ENCODE assay signal across 8 mouse cellular contexts in the genomic region with DNA sequence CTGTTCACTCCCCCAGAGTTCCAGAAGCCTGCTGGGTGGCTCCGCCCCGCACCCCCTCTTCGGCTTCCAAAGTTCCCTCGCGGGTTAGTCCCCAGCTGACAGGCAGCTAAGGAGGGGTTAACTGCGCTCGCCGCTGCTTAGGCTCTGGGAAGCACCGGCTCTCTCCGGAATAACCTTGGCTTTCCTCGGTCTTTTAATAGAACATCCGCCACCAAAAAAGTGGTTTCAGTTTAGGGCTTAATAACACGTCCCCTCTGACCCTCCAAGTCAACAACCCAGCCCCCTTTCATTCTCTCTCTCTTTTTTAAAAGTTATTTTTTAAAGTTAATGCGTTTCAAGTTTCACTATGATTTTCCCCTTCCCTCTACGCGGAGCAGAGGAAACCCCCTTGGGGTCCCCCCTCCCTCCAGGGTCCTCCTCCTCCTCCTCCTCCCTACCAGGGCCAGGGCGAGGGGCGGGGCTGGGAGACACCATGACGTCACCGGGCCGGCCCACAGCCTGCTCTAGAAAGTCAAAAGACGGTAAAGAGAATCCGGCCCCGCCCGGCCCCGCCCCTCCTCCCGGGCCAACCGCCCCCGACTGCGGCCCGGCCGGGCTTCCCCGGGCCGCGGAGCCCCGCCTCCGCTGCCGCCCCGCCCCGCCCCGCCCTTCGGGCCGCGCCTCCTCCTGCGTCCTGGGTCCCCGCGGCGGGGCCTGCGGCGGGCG. TPM values are rescaled to one million over a fixed set of nuclear protein-coding genes. Genes with fewer than 3 reads are reported as not detected.
DNase-seq lines count a peak whose midpoint lies in the region; ATAC-seq and TF ChIP-seq lines count a peak whose summit lies in the region.

No protein-coding gene starts in this region.

- H3K9me3 ChIP-seq in hindbrain, postnatal 0 days (ENCODE audit: low read length): no peaks in the 10 kb centered on the region

- TF ChIP-seq CTCF in gastrocnemius, adult 2 months (IDR thresholded peaks at IDR 0.05): no peak
- no peak for TF ChIP-seq CTCF in hindbrain, postnatal 0 days (IDR thresholded peaks at IDR 0.05; ENCODE audit: low read depth)
- TF ChIP-seq CTCF in left cerebral cortex, adult 2 months (IDR thresholded peaks at IDR 0.05): no peak

- peaks cover 1% of the 10 kb centered on the region; the same call in 1 of the 2 replicates for H3K36me3 ChIP-seq in hindbrain, postnatal 0 days (ENCODE audit: insufficient read depth, low read length)
- H3K36me3 ChIP-seq in macrophage (ENCODE audit: inconsistent target): peaks cover 11% of the 10 kb centered on the region; the same call in 1 of the 2 replicates

- peak overlapping the region; percentile 97 for H3K4me3 ChIP-seq in gastrocnemius, adult 2 months
- H3K4me3 ChIP-seq in hindbrain, postnatal 0 days (ENCODE audit: low read length): peak overlapping the region; percentile 92
- peak overlapping the region; percentile 54 for H3K4me3 ChIP-seq in left cerebral cortex, adult 2 months
- H3K4me3 ChIP-seq in macrophage (ENCODE audit: inconsistent target): peak overlapping the region; percentile 62

- peak; percentile 100 for DNase-seq in gastrocnemius, adult 2 months
- DNase-seq in hindbrain, postnatal 0 days (ENCODE audit: low spot score): peak; percentile 97
- peak; percentile 90 to 92 for DNase-seq in left cerebral cortex, adult 2 months (ENCODE audit: extremely low spot score in 1 of 2, low spot score in 2 of 2)
- peak; percentile 94 for DNase-seq in retina, postnatal 7 days (ENCODE audit: low read depth, low spot score)
- peak; percentile 94 to 98 for DNase-seq in urinary bladder, adult 18-20 months (ENCODE audit: low spot score in 2 of 2)

- WGBS in hindbrain, postnatal 0 days: 0% methylated on average over 25 of the region's 51 CpGs
- under 1% methylated on average over 21 of the region's 51 CpGs for WGBS in macrophage (ENCODE audit: missing documents)

- H3K79me2 ChIP-seq in macrophage (ENCODE audit: inconsistent target): peaks cover 20% of the 10 kb centered on the region; the same call in 1 of the 2 replicates

- H3K27me3 ChIP-seq in hindbrain, postnatal 0 days (ENCODE audit: insufficient read depth, low read length): no peaks in the 10 kb centered on the region

- peak; percentile 58 for ATAC-seq in activated CD4-positive, CD25-positive, alpha-beta regulatory T cell, adult 4 months
- ATAC-seq in common myeloid progenitor, adult 5-6 weeks (replicated peaks; ENCODE audit: low read depth, poor library complexity, severe bottlenecking): peak; percentile 72
- peak; percentile 91 for ATAC-seq in hindbrain, postnatal 0 days

- peak overlapping the region; percentile 93 for H3K4me2 ChIP-seq in hindbrain, postnatal 0 days (ENCODE audit: low read depth, low read length)

- peak overlapping the region; percentile 87 for H3K9ac ChIP-seq in hindbrain, postnatal 0 days (replicated peaks; ENCODE audit: low read length)

- H3K27ac ChIP-seq in gastrocnemius, adult 2 months: peak overlapping the region; percentile 96
- H3K27ac ChIP-seq in hindbrain, postnatal 0 days: peak overlapping the region; percentile 96
- peak overlapping the region; percentile 89 for H3K27ac ChIP-seq in left cerebral cortex, adult 2 months
- H3K27ac ChIP-seq in macrophage: peak overlapping the region; percentile 80

- no peaks in the 10 kb centered on the region; the same call in 1 of the 2 replicates for H3K4me1 ChIP-seq in hindbrain, postnatal 0 days (ENCODE audit: insufficient read depth, low read length)

- intact Hi-C loops in gastrocnemius, adult 2 months (cut with DNase I): loop anchor here (5.0 kb wide), 3 partner anchors 51 to 404 kb away; no protein-coding TSS in a partner anchor
- intact Hi-C loops in left cerebral cortex, adult 2 months (cut with DNase I): loop anchor here (1.0 to 10.0 kb wide), 4 partner anchors 149 to 407 kb away; no protein-coding TSS in a partner anchor

RNA-seq across cellular contexts. Expression of a gene that starts 0.5 kb away (rescaled TPM):
- polyA plus RNA-seq in activated CD4-positive, CD25-positive, alpha-beta regulatory T cell, adult 4 months (2017; shearing (Covaris generic)): 10 to 100 TPM in 1 of 2 experiments, 1 to 10 TPM in 1; 9.0 to 16.6 TPM
- 26.5 and 26.6 TPM in 2 replicates for total RNA-seq in common myeloid progenitor, adult 5-6 weeks (2017)
- 10 to 100 TPM; 15.6 to 20.5 TPM for total RNA-seq in gastrocnemius, adult 2 months (2021)
- total RNA-seq in hindbrain, postnatal 0 days (2014; rRNA removed): 36.9 and 41.5 TPM in 2 replicates
- polyA plus RNA-seq in hindbrain, postnatal 0 days (2015; fragmentation: Nextera tagmentation; extraction: Ambion mirVana): 20.1 and 20.3 TPM in 2 replicates
- total RNA-seq in left cerebral cortex, adult 2 months (2021): 10 to 100 TPM; 69.7 to 71.7 TPM
- 100 to 1,000 TPM in 7 of 26 experiments, 10 to 100 TPM in 19; 20.1 to 230 (median 35.5) TPM for total RNA-seq in macrophage (2018; cell fraction: chromatin; rRNA removed)
- 10 to 100 TPM; 20.9 to 75.2 (median 29.5) TPM for total RNA-seq in macrophage (2018; cell fraction: cytosol; rRNA removed)
- total RNA-seq in macrophage (2018; cell fraction: nucleus; rRNA removed): 100 to 1,000 TPM in 9 of 26 experiments, 10 to 100 TPM in 17; 20.4 to 255 (median 52.8) TPM
- 11.2 to 16.9 TPM (median 13.0 TPM) in 3 replicates for polyA plus RNA-seq in macrophage (2018)

Comparison
In these comparisons a context has a peak if more than half of its experiments do, and no peak if none do; other contexts are left out.
1. Peak in every context shown above with its lines: DNase-seq, ATAC-seq, H3K4me3 ChIP-seq and H3K27ac ChIP-seq.